Mouse (Mus musculus): ENCODE measurements around the gene Ivns1abp.

GRCm38 (mm10) chr1:151301904-151302303 lies 42.4 kb upstream of the Ivns1abp start:
- no peak for TF ChIP-seq CTCF (IDR thresholded peaks at IDR 0.05; ENCODE audit: borderline replicate concordance, control insufficient read depth, extremely low read depth, insufficient read depth, low read length, poor library complexity)
- TF ChIP-seq POLR2A (IDR thresholded peaks at IDR 0.05; ENCODE audit: control insufficient read depth, extremely low read depth, insufficient read depth, low read length, poor library complexity): no peak

Data from thymus, adult 2 months (tissue).